Mouse (Mus musculus) liver, postnatal 0 days (tissue): Measurements from ENCODE around the gene Pde7b.

Experiments
- CTCF ChIP-seq: sonication (generic); IDR thresholded peaks from 2 replicates; pipeline ENCODE4 v1.5.1; 2016; ENCODE audit warnings: antibody characterized with exemption, low read depth
- EP300 ChIP-seq: IDR thresholded peaks from 2 replicates; pipeline ENCODE4 v1.6.1; 2016; ENCODE audit warnings: antibody characterized with exemption, low read depth, mild to moderate bottlenecking

GRCm38 (mm10) chr10:20420296-20420695 is 304.6 kb downstream of the Pde7b start:
- TF ChIP-seq CTCF (no peak), EP300 (no peak)
